Mouse (Mus musculus) midbrain, embryonic 16.5 days (tissue): ENCODE results near the gene Sema4d. TPM values are rescaled to one million over a fixed set of nuclear protein-coding genes. Genes with fewer than 3 reads are reported as not detected.

Experiments
- ATAC-seq: fragments of 200-750 bp; cut with Nextera tagmentation; 2 replicates; pipeline ENCODE4 v1.8.0; 2017; ENCODE audit warnings: moderate TSS enrichment
- H3K27ac ChIP-seq: fragments of 300-500 bp; sonication (generic); 2 replicates; pipeline ENCODE4 v1.5.1; 2014; ENCODE audit warnings: mild to moderate bottlenecking, low read length, mixed read lengths
- H3K27me3 ChIP-seq: fragments of 300-500 bp; sonication (generic); 2 replicates; pipeline ENCODE4 v1.6.1; 2014; ENCODE audit warnings: low read depth, low read length, mixed read lengths; ENCODE audit not compliant: control insufficient read depth, insufficient read depth
- H3K36me3 ChIP-seq: fragments of 300-500 bp; sonication (generic); 2 replicates; pipeline ENCODE4 v1.6.1; 2014; ENCODE audit warnings: mild to moderate bottlenecking, low read length, moderate library complexity, mixed read lengths; ENCODE audit not compliant: control insufficient read depth, insufficient read depth
- H3K4me1 ChIP-seq: fragments of 300-500 bp; sonication (generic); 2 replicates; pipeline ENCODE4 v1.6.1; 2014; ENCODE audit warnings: mild to moderate bottlenecking, low read length, mixed read lengths; ENCODE audit not compliant: control insufficient read depth, insufficient read depth
- H3K4me2 ChIP-seq: fragments of 300-500 bp; sonication (generic); 2 replicates; pipeline ENCODE4 v1.6.1; 2014; ENCODE audit warnings: mild to moderate bottlenecking, low read length, mixed read lengths
- H3K4me3 ChIP-seq: fragments of 300-500 bp; sonication (generic); 2 replicates; pipeline ENCODE4 v1.5.1; 2014; ENCODE audit warnings: low read depth, mild to moderate bottlenecking, low read length, moderate library complexity, mixed read lengths
- H3K9ac ChIP-seq: fragments of 300-500 bp; sonication (generic); 2 replicates; pipeline ENCODE4 v1.6.1; 2014; ENCODE audit warnings: low read depth, low read length, mixed read lengths
- H3K9me3 ChIP-seq: fragments of 300-500 bp; sonication (generic); replicated peaks from 2 replicates; pipeline ENCODE4 v1.6.1; 2014; ENCODE audit warnings: mild to moderate bottlenecking, low read length, mixed read lengths; ENCODE audit not compliant: control insufficient read depth, poor library complexity, severe bottlenecking
- WGBS: fragments of 180-500 bp; shearing (Covaris S2); extraction: QIAGEN DNeasy Blood & Tissue Kit; methylation state at CpG from one replicate; pipeline ENCODE4 v1.1.7; 2014; 5-methylcytosine and 5-hydroxymethylcytosine counted together
- polyA plus RNA-seq: library from polyadenylated mRNA; unstranded; fragments of >200 nt; fragmentation: Nextera tagmentation; extraction: Ambion mirVana; gene quantifications from 2 replicates; pipeline ENCODE4 v1.2.1, GENCODE M21; 2015

Gene Sema4d
- polyA plus RNA-seq, 1 experiment from 2014 or later: 16.7 TPM

DNA sequence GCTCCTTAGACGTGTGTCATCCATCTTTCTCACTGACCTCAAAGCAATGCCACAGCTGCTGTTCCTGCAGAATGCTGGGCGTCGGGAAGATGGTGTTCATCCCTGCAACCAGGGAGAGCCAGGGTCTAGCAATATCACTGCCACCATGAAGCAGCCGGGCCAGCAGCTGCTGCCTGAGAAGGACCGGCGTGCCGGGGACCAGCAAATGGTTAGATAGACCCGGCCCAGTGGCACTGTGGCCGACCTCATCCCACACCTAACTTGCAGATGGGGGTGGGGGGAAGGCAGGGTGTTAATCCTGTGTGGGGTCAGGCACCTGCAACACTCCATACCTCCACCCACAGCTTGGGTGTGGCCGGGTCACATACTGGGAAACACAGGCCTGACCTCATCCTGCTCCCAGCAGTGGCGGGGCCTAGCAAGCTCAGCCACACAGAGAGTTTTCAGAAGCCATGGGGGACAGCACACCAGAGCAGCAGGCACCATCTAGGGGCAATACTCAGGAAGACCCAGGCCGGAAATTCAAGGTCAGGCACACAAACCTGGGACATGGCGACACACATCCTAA is 38.9 kb downstream of the Sema4d start:
- Histone ChIP-seq H3K9ac (no peak overlapping the region), H3K4me3 (no peak overlapping the region), H3K4me2 (no peak overlapping the region), H3K27ac (no peak overlapping the region), H3K4me1 (peaks cover 21% of the 10 kb centered on the region), H3K27me3 (no peaks in the 10 kb centered on the region), H3K36me3 (no peaks in the 10 kb centered on the region), H3K9me3 (no peaks in the 10 kb centered on the region)
- WGBS: 77% methylated on average over 13 of the region's 13 CpGs
- no peak for ATAC-seq

DNA sequence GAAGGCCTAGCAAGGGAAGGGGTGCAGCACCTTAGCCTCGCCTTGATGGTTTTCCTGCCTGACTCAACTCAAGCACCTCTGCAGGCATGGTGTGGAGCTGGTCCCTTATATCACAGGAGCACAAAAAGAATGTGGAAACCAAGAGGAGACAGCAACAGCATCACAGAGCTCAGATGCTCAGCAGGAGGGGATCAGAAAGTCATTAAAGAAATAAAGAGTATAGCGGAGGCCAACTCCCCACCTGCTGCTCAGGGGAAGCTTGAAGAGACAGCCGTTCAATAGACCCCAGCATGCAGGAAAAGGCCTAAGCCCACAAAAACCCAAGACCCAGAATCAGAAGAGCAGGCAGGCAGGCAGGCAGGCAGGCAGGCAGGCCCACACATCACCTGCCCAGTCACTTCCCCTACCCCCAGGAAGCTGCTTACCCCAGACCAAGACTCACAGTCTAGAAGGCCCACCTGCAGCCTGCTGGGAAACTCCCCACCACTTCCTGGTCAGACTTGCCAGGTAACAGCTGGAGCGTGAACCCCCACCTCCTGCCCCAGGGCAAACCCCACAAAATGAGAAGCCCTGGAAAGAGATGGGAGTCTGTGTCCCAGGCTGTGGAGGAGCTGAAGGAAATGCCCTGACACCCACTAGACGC is 39.6 kb downstream of the Sema4d start:
- no peak for ATAC-seq

DNA sequence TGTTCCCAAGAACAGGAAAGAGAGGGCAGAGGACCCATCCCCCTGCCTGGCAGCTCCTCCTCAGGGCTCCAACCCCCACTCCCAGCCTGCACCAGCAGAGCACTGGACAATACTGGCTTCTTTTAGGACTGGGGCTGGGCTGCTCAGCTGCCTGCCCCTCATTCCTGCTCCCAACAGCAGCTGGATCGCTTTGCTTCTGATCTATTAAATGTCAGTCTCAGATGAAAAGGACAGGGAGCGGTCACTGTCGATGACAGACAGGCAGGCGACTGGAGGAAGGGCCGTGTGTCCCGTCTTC is 40.4 kb downstream of the Sema4d start:
- 9% methylated on average over 6 of the region's 6 CpGs for WGBS
- peak; percentile 33; the same call in 1 of the 2 replicates for ATAC-seq
- H3K9ac ChIP-seq: peak overlapping the region; percentile 47; the same call in 1 of the 2 replicates

More for the DNA sequence above, 39.6 kb downstream of the Sema4d start:
- Histone ChIP-seq H3K4me1 (peaks cover 21% of the 10 kb centered on the region), H3K27ac (peak overlapping the region; percentile 2; the same call in 1 of the 2 replicates), H3K4me2 (no peak overlapping the region), H3K36me3 (no peaks in the 10 kb centered on the region), H3K9ac (no peak overlapping the region), H3K27me3 (no peaks in the 10 kb centered on the region), H3K9me3 (no peaks in the 10 kb centered on the region), H3K4me3 (no peak overlapping the region)
- 43% methylated on average over 5 of the region's 5 CpGs for WGBS

DNA sequence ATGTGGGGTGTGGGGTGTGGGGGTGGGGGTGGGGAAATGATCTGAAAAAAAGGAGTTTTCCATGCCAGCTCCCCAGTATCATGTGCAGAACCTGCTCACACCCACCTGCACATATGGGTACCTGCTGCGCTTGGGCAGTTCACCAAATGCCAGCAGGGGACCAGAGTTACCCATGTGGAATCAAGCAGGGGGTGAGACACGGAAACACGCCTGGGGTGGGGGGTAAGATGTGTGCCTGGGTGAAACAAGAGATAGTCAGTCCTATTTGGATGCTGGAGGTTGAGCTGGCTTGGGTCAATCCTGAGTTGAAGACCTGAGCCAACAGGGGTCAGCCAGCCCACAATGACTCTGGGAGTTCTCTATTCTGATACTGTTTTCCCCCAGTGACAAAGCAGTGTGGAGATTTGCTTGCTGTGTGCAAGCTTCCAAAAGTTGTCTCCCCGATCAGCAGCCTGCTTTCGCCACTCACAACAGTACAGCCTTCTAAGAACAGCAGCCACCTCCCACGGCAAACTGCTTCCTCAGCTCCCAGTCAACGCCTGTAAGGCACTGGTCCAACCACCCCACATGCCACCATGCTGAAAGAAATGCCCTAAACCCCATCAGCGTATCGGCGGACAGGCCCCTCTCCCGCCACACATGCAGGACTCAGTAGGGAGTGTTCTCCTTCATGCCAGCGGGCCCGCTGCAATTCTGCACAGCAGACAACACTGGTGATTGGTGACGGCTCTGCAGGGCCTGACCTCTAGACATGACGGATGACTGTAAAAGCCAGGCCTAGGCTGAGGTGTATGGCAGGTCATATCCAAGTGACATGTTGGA is 41.0 kb downstream of the Sema4d start:
- H3K9ac ChIP-seq: peak overlapping the region; percentile 47; the same call in 1 of the 2 replicates
- peaks cover 21% of the 10 kb centered on the region for H3K4me1 ChIP-seq
- ATAC-seq: peak; percentile 20
- 43% methylated on average over 15 of the region's 15 CpGs for WGBS
- H3K4me2 ChIP-seq: no peak overlapping the region
- H3K36me3 ChIP-seq: no peaks in the 10 kb centered on the region
- peak overlapping the region; percentile 28; the same call in 1 of the 2 replicates for H3K27ac ChIP-seq
- H3K4me3 ChIP-seq: no peak overlapping the region
- no peaks in the 10 kb centered on the region for H3K27me3 ChIP-seq
- H3K9me3 ChIP-seq: no peaks in the 10 kb centered on the region

More for the DNA sequence above, 40.4 kb downstream of the Sema4d start:
- H3K4me1 ChIP-seq: peaks cover 21% of the 10 kb centered on the region
- no peak overlapping the region for H3K4me2 ChIP-seq
- H3K27ac ChIP-seq: peak overlapping the region; percentile 2
- no peak overlapping the region for H3K4me3 ChIP-seq
- no peaks in the 10 kb centered on the region for H3K36me3 ChIP-seq
- H3K27me3 ChIP-seq: no peaks in the 10 kb centered on the region
- H3K9me3 ChIP-seq: no peaks in the 10 kb centered on the region

DNA sequence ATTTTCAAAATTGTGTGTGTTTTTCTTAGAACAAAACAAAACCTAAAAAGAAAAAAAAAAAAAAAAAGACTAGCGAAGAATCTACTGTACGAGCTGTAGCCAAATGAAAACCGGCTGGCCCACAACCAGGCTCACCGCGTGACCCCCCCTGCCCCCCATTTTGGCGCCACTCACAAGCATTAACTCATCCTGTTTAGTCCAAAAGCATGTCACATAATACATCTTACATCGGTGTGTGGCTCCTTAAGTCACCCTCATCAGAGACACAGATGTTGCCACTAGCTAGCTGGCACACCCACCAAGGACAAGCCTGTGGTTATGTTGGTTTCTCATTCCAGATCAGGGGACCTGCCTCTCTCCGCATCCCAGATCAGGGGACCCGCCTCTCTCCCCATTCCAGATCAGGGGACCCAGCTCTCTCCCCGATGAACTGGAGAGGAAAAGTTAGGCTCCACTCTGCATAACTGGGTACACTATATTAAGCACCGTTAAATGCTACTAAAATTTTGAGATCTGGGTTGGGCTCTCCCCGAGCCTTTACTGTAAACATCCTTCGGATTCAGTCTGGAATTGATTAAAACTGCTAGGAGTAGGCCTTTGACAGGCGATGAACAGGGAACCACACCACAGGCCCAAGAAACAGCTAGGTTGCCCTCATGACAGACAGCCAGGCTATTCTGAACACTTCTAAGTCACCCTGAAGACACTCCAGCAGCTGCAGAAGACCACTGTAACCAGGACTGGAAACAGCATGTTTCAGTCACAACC is 43.8 kb downstream of the Sema4d start:
- H3K27ac ChIP-seq: no peak overlapping the region
- 88% methylated on average over 14 of the region's 14 CpGs for WGBS
- H3K4me3 ChIP-seq: no peak overlapping the region
- H3K36me3 ChIP-seq: no peaks in the 10 kb centered on the region
- ATAC-seq: no peak
- no peak overlapping the region for H3K9ac ChIP-seq
- H3K4me1 ChIP-seq: peaks cover 14% of the 10 kb centered on the region
- no peaks in the 10 kb centered on the region for H3K9me3 ChIP-seq
- H3K4me2 ChIP-seq: no peak overlapping the region
- no peaks in the 10 kb centered on the region for H3K27me3 ChIP-seq

DNA sequence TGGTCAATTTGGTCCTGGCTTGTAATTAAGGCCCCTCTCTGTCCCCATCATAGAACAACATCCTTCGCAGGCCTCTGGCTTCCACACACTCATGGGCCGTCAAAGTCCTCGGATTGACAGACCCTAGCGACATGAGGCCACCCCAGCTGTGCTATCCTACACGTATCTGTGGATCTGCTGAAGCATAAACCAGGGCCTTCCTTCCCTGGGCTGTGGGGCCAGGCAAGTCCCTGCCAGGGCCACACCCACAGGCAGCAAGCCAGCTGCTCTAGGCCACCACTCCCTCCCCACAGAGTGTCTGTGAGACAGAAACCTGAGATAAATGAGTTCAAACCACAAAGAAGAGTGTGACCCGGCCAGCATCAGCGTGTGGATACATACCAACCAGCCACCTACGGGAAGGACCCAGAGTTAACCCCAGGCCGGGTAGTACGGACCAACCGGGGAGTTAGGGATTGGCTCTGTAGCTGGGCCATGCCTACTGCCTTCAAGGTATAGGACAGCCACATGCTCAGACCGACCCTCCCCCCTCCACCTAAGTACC is 45.5 kb downstream of the Sema4d start:
- Histone ChIP-seq H3K36me3 (no peaks in the 10 kb centered on the region), H3K27me3 (no peaks in the 10 kb centered on the region), H3K9me3 (no peaks in the 10 kb centered on the region), H3K9ac (no peak overlapping the region), H3K4me2 (no peak overlapping the region), H3K27ac (no peak overlapping the region), H3K4me3 (no peak overlapping the region), H3K4me1 (peaks cover 5% of the 10 kb centered on the region)
- WGBS: 81% methylated on average over 12 of the region's 12 CpGs
- no peak for ATAC-seq

DNA sequence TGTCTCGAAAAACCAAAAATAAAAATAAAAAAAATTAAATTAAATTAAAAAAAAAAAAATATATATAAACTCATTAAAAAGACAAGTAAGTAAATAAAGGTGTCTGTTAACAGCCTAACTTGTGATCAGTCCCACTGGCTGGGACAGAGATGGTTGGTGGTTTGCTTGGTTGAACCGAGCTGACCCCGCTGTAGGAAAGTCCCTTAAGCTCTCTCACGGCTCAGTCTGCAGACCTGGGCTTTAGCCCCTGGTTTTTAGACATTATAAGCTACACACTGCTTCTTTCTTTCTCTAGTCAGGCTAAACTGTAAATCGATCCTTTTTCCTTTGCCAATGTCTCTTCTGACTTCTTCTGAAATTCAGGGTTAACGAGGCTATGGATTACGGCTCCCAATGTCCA is 46.5 kb downstream of the Sema4d start:
- no peaks in the 10 kb centered on the region for H3K27me3 ChIP-seq
- H3K9ac ChIP-seq: no peak overlapping the region
- H3K4me1 ChIP-seq: no peaks in the 10 kb centered on the region
- H3K4me2 ChIP-seq: no peak overlapping the region
- 77% methylated on average over 7 of the region's 7 CpGs for WGBS
- no peak overlapping the region for H3K4me3 ChIP-seq
- H3K27ac ChIP-seq: no peak overlapping the region
- no peaks in the 10 kb centered on the region for H3K36me3 ChIP-seq
- H3K9me3 ChIP-seq: no peaks in the 10 kb centered on the region
- ATAC-seq: no peak

DNA sequence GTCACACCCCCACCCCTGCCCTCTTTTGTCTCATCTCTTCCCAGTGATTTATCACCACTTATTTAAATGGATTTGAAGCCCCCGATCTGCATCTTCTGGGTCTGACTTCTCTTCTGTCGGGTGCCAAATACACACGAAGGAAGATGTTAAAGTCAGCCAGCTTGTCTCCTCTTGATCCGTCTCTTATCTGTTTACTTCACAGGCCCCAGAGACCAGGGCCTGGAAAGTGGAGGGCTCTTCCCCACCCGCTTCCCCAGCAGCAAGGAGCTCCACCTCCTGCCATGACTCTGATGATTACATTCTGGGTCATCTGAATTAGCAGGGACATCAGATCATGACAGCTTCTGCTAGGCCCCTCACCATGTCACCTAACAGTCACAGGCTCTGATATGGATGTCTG is 47.7 kb downstream of the Sema4d start:
- 71% methylated on average over 5 of the region's 5 CpGs for WGBS
- no peak for ATAC-seq
- H3K27me3 ChIP-seq: no peaks in the 10 kb centered on the region
- H3K4me3 ChIP-seq: no peak overlapping the region
- H3K9ac ChIP-seq: no peak overlapping the region
- no peaks in the 10 kb centered on the region for H3K9me3 ChIP-seq
- H3K4me1 ChIP-seq: no peaks in the 10 kb centered on the region
- no peak overlapping the region for H3K4me2 ChIP-seq
- H3K36me3 ChIP-seq: no peaks in the 10 kb centered on the region
- no peak overlapping the region for H3K27ac ChIP-seq
